Mouse (Mus musculus) forebrain, embryonic 14.5 days (tissue): ENCODE results near the gene Olfr1537. TPM values are rescaled to one million over a fixed set of nuclear protein-coding genes. Genes with fewer than 3 reads are reported as not detected.

Experiments used
- ATAC-seq: fragments of 200-750 bp; cut with Nextera tagmentation; 2 replicates; pipeline ENCODE4 v1.8.0; 2017; ENCODE audit warnings: mild to moderate bottlenecking, moderate library complexity
- DNase-seq: peaks from one replicate; pipeline ENCODE4 v3.0.0-alpha.2; 2015; ENCODE audit warnings: low spot score
- H3K27ac ChIP-seq: fragments of 300-500 bp; sonication (generic); 2 replicates; pipeline ENCODE4 v1.5.1; 2014; ENCODE audit warnings: low read depth, mild to moderate bottlenecking, control low read depth, low read length, moderate library complexity
- H3K27me3 ChIP-seq: fragments of 300-500 bp; sonication (generic); replicated peaks from 2 replicates; pipeline ENCODE4 v1.6.1; 2014; ENCODE audit warnings: low read length, control low read depth, mixed read lengths; ENCODE audit not compliant: control insufficient read depth, insufficient read depth
- H3K36me3 ChIP-seq: fragments of 300-500 bp; sonication (generic); 2 replicates; pipeline ENCODE4 v1.6.1; 2014; ENCODE audit warnings: low read length, control low read depth; ENCODE audit not compliant: control insufficient read depth, insufficient read depth
- H3K4me1 ChIP-seq: fragments of 300-500 bp; sonication (generic); 2 replicates; pipeline ENCODE4 v1.6.1; 2014; ENCODE audit warnings: antibody characterized with exemption, low read length, control low read depth; ENCODE audit not compliant: control insufficient read depth, insufficient read depth
- H3K4me2 ChIP-seq: fragments of 300-500 bp; sonication (generic); 2 replicates; pipeline ENCODE4 v1.6.1; 2014; ENCODE audit warnings: mild to moderate bottlenecking, control low read depth, low read length
- H3K4me3 ChIP-seq: fragments of 300-500 bp; sonication (generic); 2 replicates; pipeline ENCODE4 v1.5.1; 2014; ENCODE audit warnings: low read depth, low read length, control low read depth
- H3K9ac ChIP-seq: fragments of 300-500 bp; sonication (generic); 2 replicates; pipeline ENCODE4 v1.6.1; 2014; ENCODE audit warnings: mild to moderate bottlenecking, low read length, control low read depth, moderate library complexity
- H3K9me3 ChIP-seq: fragments of 300-500 bp; sonication (generic); replicated peaks from 2 replicates; pipeline ENCODE4 v1.6.1; 2016; ENCODE audit warnings: low read length, control low read depth, mixed read lengths; ENCODE audit not compliant: control insufficient read depth
- WGBS: fragments of 180-500 bp; shearing (Covaris S2); extraction: QIAGEN DNeasy Blood & Tissue Kit; methylation state at CpG from one replicate; pipeline ENCODE4 v1.1.7; 2014; 5-methylcytosine and 5-hydroxymethylcytosine counted together
- polyA plus RNA-seq: library from polyadenylated mRNA; unstranded; fragments of >200 nt; fragmentation: Nextera tagmentation; extraction: Ambion mirVana; gene quantifications from 2 replicates; pipeline ENCODE4 v1.2.1, GENCODE M21; 2014

Olfr1537 gene
- not detected in 2 replicates for polyA plus RNA-seq

GRCm38 (mm10) chr9:39249894-39250293 lies at the start of gene Olfr1537:
Gene Olfr1537, minus strand, starts transcription at chr9:39249994.
- no peak for ATAC-seq
- no peak within 1 kb of the TSS for H3K4me2 ChIP-seq
- H3K4me1 ChIP-seq = no peaks in the 10 kb centered on the region
- no peak for DNase-seq
- no peak within 1 kb of the TSS for H3K9ac ChIP-seq
- H3K27me3 ChIP-seq = no peaks in the 10 kb centered on the region
- H3K9me3 ChIP-seq = no peaks in the 10 kb centered on the region
- 79% methylated on average over 1 of the region's 1 CpGs for WGBS
- H3K36me3 ChIP-seq = no peaks in the 10 kb centered on the region
- H3K27ac ChIP-seq = no peak within 1 kb of the TSS
- no peak within 1 kb of the TSS for H3K4me3 ChIP-seq

GRCm38 (mm10) chr9:39287136-39287535 lies 37.3 kb upstream of the Olfr1537 start:
- Histone ChIP-seq H3K4me2 (no peak overlapping the region), H3K4me1 (no peaks in the 10 kb centered on the region), H3K4me3 (no peak overlapping the region), H3K36me3 (no peaks in the 10 kb centered on the region), H3K27ac (no peak overlapping the region), H3K9me3 (no peaks in the 10 kb centered on the region), H3K9ac (no peak overlapping the region), H3K27me3 (no peaks in the 10 kb centered on the region)
- 87% methylated on average over 2 of the region's 2 CpGs for WGBS
- ATAC-seq (no peak), DNase-seq (no peak)

DNA sequence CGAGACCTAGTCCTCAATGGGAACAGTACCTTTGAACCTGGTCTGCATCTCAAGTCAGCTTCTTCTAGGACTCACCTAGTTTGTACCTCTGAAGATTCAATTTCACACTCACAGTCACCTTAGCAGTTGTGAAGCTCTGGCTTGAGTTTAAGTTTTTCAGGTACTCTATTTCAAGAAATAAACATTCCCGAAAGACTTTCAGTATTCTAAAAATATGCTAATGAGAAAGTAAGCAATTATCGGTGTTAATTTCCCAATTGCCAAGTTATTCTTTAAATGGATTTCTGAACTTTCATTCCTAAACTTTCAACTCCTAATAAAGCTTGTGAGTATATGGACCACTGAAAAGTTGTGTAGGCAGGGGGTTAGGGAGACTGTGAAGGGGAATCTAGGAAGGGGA lies 26.9 kb upstream of the Olfr1537 start, which contains the start of gene Olfr945:
Gene Olfr945 (minus strand): TSS at position 101 of the 400 bp plus-strand sequence.
- H3K27me3 ChIP-seq = no peaks in the 10 kb centered on the region
- 88% methylated on average over 3 of the region's 3 CpGs for whole genome bisulfite sequencing
- H3K4me1 ChIP-seq = no peaks in the 10 kb centered on the region
- DNase-seq (no peak), ATAC-seq (no peak)
- no peaks in the 10 kb centered on the region for H3K9me3 ChIP-seq
- no peak within 1 kb of the TSS for H3K27ac ChIP-seq
- H3K4me3 ChIP-seq = no peak within 1 kb of the TSS
- no peak within 1 kb of the TSS for H3K4me2 ChIP-seq
- no peak within 1 kb of the TSS for H3K9ac ChIP-seq
- H3K36me3 ChIP-seq = no peaks in the 10 kb centered on the region

GRCm38 (mm10) chr9:39201620-39202019 lies 48.2 kb downstream of the Olfr1537 start, which contains the start of gene Olfr944:
Gene Olfr944, plus strand, starts transcription at chr9:39201920.
- ATAC-seq = no peak
- Histone ChIP-seq H3K9ac (no peak within 1 kb of the TSS), H3K4me3 (no peak within 1 kb of the TSS)

More at GRCm38 (mm10) chr9:39201620-39202019, 48.2 kb downstream of the Olfr1537 start, which contains the start of gene Olfr944:
- H3K4me1 ChIP-seq = no peaks in the 10 kb centered on the region
- no peak within 1 kb of the TSS for H3K4me2 ChIP-seq
- H3K27me3 ChIP-seq = no peaks in the 10 kb centered on the region
- DNase-seq = no peak
- no peak within 1 kb of the TSS for H3K27ac ChIP-seq
- H3K36me3 ChIP-seq = no peaks in the 10 kb centered on the region
- no peaks in the 10 kb centered on the region for H3K9me3 ChIP-seq

Other genes starting within 250 kb of the Olfr1537 start
- not detected in 2 replicates for gene Olfr146, start 226.6 kb downstream of the Olfr1537 start, polyA plus RNA-seq
- gene Olfr937, start 185.0 kb downstream of the Olfr1537 start, polyA plus RNA-seq = not detected in 2 replicates
- not detected in 2 replicates for gene Olfr938, start 171.1 kb downstream of the Olfr1537 start, polyA plus RNA-seq
- gene Olfr27, start 121.9 kb downstream of the Olfr1537 start, polyA plus RNA-seq = not detected in 2 replicates
- gene Olfr943, start 83.7 kb downstream of the Olfr1537 start, polyA plus RNA-seq = not detected in 2 replicates
- gene Olfr944, start 48.1 kb downstream of the Olfr1537 start, polyA plus RNA-seq = not detected in 2 replicates
- not detected in 2 replicates for gene Olfr945, start 26.8 kb upstream of the Olfr1537 start, polyA plus RNA-seq
- not detected in 2 replicates for gene Olfr948, start 76.1 kb upstream of the Olfr1537 start, polyA plus RNA-seq
- gene Olfr951, start 137.4 kb upstream of the Olfr1537 start, polyA plus RNA-seq = not detected in 2 replicates
- gene Olfr952, start 177.2 kb upstream of the Olfr1537 start, polyA plus RNA-seq = not detected in 2 replicates
- gene Olfr954, start 206.7 kb upstream of the Olfr1537 start, polyA plus RNA-seq = not detected in 2 replicates
- not detected in 2 replicates for gene Olfr955, start 221.9 kb upstream of the Olfr1537 start, polyA plus RNA-seq
- not detected in 2 replicates for gene Olfr44, start 244.0 kb upstream of the Olfr1537 start, polyA plus RNA-seq